Mouse (Mus musculus) C2C12 (cell line): Measurements from ENCODE around the gene Spsb3. TPM values are rescaled to one million over a fixed set of nuclear protein-coding genes. Genes with fewer than 3 reads are reported as not detected.
A peak's percentile ranks its signal among the peaks of the same experiment; 100 is the strongest.

Experiments
- H3K27me3 ChIP-seq: one replicate; pipeline ENCODE4 v1.6.1; 2011; ENCODE audit not compliant: control insufficient read depth, insufficient read depth, insufficient read length
- H3K36me3 ChIP-seq: one replicate; pipeline ENCODE4 v1.6.1; 2011; ENCODE audit not compliant: control insufficient read depth, insufficient read depth
- H3K4me3 ChIP-seq: one replicate; pipeline ENCODE4 v1.5.1; 2011; ENCODE audit warnings: mild to moderate bottlenecking, control low read depth; ENCODE audit not compliant: poor library complexity, insufficient read depth, severe bottlenecking
- H3K79me2 ChIP-seq: one replicate; pipeline ENCODE4 v1.6.1; 2011; ENCODE audit not compliant: control insufficient read depth, insufficient read depth
- H3K79me3 ChIP-seq: one replicate; pipeline ENCODE4 v1.6.1; 2011; ENCODE audit warnings: low read depth, control low read depth
- H3ac ChIP-seq: one replicate; pipeline ENCODE3; 2011; ENCODE audit warnings: low read depth; ENCODE audit not compliant: control insufficient read depth, insufficient read length
- CEBPB ChIP-seq: IDR thresholded peaks from one replicate; pipeline ENCODE4 v1.6.1; 2011; ENCODE audit warnings: low read depth, mild to moderate bottlenecking, control low read depth, moderate library complexity
- CTCF ChIP-seq: IDR thresholded peaks from one replicate; pipeline ENCODE4 v1.5.1; 2011; ENCODE audit not compliant: control insufficient read depth, insufficient read depth, insufficient read length
- FOSL1 ChIP-seq: IDR thresholded peaks from one replicate; pipeline ENCODE4 v1.8.0; 2011; ENCODE audit warnings: mild to moderate bottlenecking, low read length; ENCODE audit not compliant: poor library complexity, insufficient read depth, severe bottlenecking
- MAX ChIP-seq: IDR thresholded peaks from one replicate; pipeline ENCODE4 v1.6.1; 2011; ENCODE audit warnings: mild to moderate bottlenecking, control low read depth
- MYOD1 ChIP-seq: IDR thresholded peaks from one replicate; pipeline ENCODE4 v1.6.1; 2011; ENCODE audit warnings: low read depth; ENCODE audit not compliant: control insufficient read depth, insufficient read length
- MYOG ChIP-seq: IDR thresholded peaks from one replicate; pipeline ENCODE4 v1.6.1; 2011; ENCODE audit not compliant: control insufficient read depth, insufficient read length; ENCODE audit errors: extremely low read depth
- USF1 ChIP-seq: IDR thresholded peaks from one replicate; pipeline ENCODE4 v1.6.1; 2011; ENCODE audit warnings: low read depth, mild to moderate bottlenecking, control low read depth, moderate library complexity
- polyA plus RNA-seq: library from polyadenylated mRNA; unstranded; fragments of >200 nt; fragmentation: generic; extraction: Trizol; gene quantifications from one replicate; pipeline ENCODE4 v1.2.1, GENCODE M21; 2012; ENCODE audit warnings: missing spikeins

The Spsb3 gene
- polyA plus RNA-seq, 1 experiment = 37.0 TPM

GRCm38 (mm10) chr17:24929506-24929905 lies 43.1 kb downstream of the Spsb3 start:
- H3K36me3 ChIP-seq = peaks cover 45% of the 10 kb centered on the region
- H3K4me3 ChIP-seq = no peak overlapping the region
- peaks cover 87% of the 10 kb centered on the region for H3K79me2 ChIP-seq
- H3ac ChIP-seq = no peak overlapping the region
- peaks cover 64% of the 10 kb centered on the region for H3K79me3 ChIP-seq
- TF ChIP-seq USF1 (no peak), FOSL1 (peak; percentile 15), CEBPB (peak; percentile 33)
- H3K27me3 ChIP-seq = no peaks in the 10 kb centered on the region

GRCm38 (mm10) chr17:24932431-24932830 lies 46.0 kb downstream of the Spsb3 start:
- Histone ChIP-seq H3K27me3 (no peaks in the 10 kb centered on the region), H3K79me2 (peaks cover 94% of the 10 kb centered on the region), H3K36me3 (peaks cover 18% of the 10 kb centered on the region), H3K4me3 (no peak overlapping the region), H3K79me3 (peaks cover 73% of the 10 kb centered on the region), H3ac (no peak overlapping the region)
- no peak for TF ChIP-seq CEBPB
- no peak for TF ChIP-seq MYOG
- TF ChIP-seq CTCF = no peak
- TF ChIP-seq FOSL1 = no peak
- TF ChIP-seq MAX = no peak
- TF ChIP-seq USF1 = no peak
- no peak for TF ChIP-seq MYOD1

GRCm38 (mm10) chr17:24933163-24933562 lies 46.7 kb downstream of the Spsb3 start:
- Histone ChIP-seq H3K4me3 (no peak overlapping the region), H3ac (no peak overlapping the region), H3K27me3 (no peaks in the 10 kb centered on the region), H3K36me3 (peaks cover 18% of the 10 kb centered on the region), H3K79me3 (peaks cover 68% of the 10 kb centered on the region), H3K79me2 (peaks cover 86% of the 10 kb centered on the region)
- TF ChIP-seq MYOD1 (no peak), CEBPB (no peak), CTCF (no peak), FOSL1 (no peak), MYOG (no peak), MAX (no peak), USF1 (no peak)

- peak overlapping the region; percentile 78 for H3K4me3 ChIP-seq
- no peaks in the 10 kb centered on the region for H3K27me3 ChIP-seq
- peaks cover 55% of the 10 kb centered on the region for H3K79me3 ChIP-seq
- peak overlapping the region; percentile 49 for H3ac ChIP-seq
- peak; percentile 13 for TF ChIP-seq CEBPB
- TF ChIP-seq MYOG = no peak
- H3K36me3 ChIP-seq = peaks cover 18% of the 10 kb centered on the region
- H3K79me2 ChIP-seq = peaks cover 69% of the 10 kb centered on the region
These were observed 48.5 kb downstream of the Spsb3 start for GRCm38 (mm10) chr17:24934926-24935325.

- Histone ChIP-seq H3K79me2 (peaks cover 61% of the 10 kb centered on the region), H3K36me3 (peaks cover 18% of the 10 kb centered on the region), H3K4me3 (peak overlapping the region; percentile 78)
These were observed 49.2 kb downstream of the Spsb3 start for GRCm38 (mm10) chr17:24935666-24936065.

More at GRCm38 (mm10) chr17:24935666-24936065, 49.2 kb downstream of the Spsb3 start:
- H3K79me3 ChIP-seq = peaks cover 50% of the 10 kb centered on the region
- H3K27me3 ChIP-seq = no peaks in the 10 kb centered on the region
- peak overlapping the region; percentile 60 for H3ac ChIP-seq
- TF ChIP-seq MAX (no peak), USF1 (no peak), MYOG (no peak), CEBPB (no peak), MYOD1 (no peak), CTCF (no peak), FOSL1 (no peak)
